Mouse (Mus musculus) retina, postnatal 7 days (tissue): ENCODE measurements around the gene Adgrl2.

ENCODE experiments used
- DNase-seq: peaks from one replicate; pipeline ENCODE4 v3.0.0-alpha.2; 2012; ENCODE audit warnings: low read depth, low spot score

Adgrl2 gene

GRCm38 (mm10) chr3:148921966-148922587, 68.3 kb downstream of the Adgrl2 start:
- DNase-seq, result no peak

GRCm38 (mm10) chr3:148920881-148921280, 69.5 kb downstream of the Adgrl2 start:
- DNase-seq, result no peak

GRCm38 (mm10) chr3:148918425-148918824, 71.9 kb downstream of the Adgrl2 start:
- DNase-seq, result no peak

- no peak for DNase-seq
These were observed 72.5 kb downstream of the Adgrl2 start for GRCm38 (mm10) chr3:148917837-148918236.

GRCm38 (mm10) chr3:148916226-148916625, 74.1 kb downstream of the Adgrl2 start:
- no peak for DNase-seq

- no peak for DNase-seq
These were observed 77.2 kb downstream of the Adgrl2 start for GRCm38 (mm10) chr3:148912944-148913684.

GRCm38 (mm10) chr3:148912536-148912935, 77.8 kb downstream of the Adgrl2 start:
- DNase-seq, result no peak

GRCm38 (mm10) chr3:148907873-148908272, 82.5 kb downstream of the Adgrl2 start:
- no peak for DNase-seq

- no peak for DNase-seq
These were observed 83.2 kb downstream of the Adgrl2 start for GRCm38 (mm10) chr3:148907024-148907778.

GRCm38 (mm10) chr3:148905906-148906779, 84.2 kb downstream of the Adgrl2 start:
- DNase-seq, result no peak

GRCm38 (mm10) chr3:148905435-148905834, 84.9 kb downstream of the Adgrl2 start:
- no peak for DNase-seq

GRCm38 (mm10) chr3:148899857-148900256, 90.5 kb downstream of the Adgrl2 start:
- DNase-seq, result no peak

- DNase-seq, result no peak
These were observed 90.9 kb downstream of the Adgrl2 start for GRCm38 (mm10) chr3:148899416-148899815.

- no peak for DNase-seq
These were observed 91.7 kb downstream of the Adgrl2 start for GRCm38 (mm10) chr3:148898535-148899250.

- DNase-seq, result no peak
These were observed 94.1 kb downstream of the Adgrl2 start for GRCm38 (mm10) chr3:148896281-148896680.

GRCm38 (mm10) chr3:148895396-148896109, 94.8 kb downstream of the Adgrl2 start:
- DNase-seq, result no peak

GRCm38 (mm10) chr3:148894867-148895266, 95.5 kb downstream of the Adgrl2 start:
- no peak for DNase-seq

GRCm38 (mm10) chr3:148887902-148888301, 102.5 kb downstream of the Adgrl2 start:
- no peak for DNase-seq

- DNase-seq, result no peak
These were observed 103.4 kb downstream of the Adgrl2 start for GRCm38 (mm10) chr3:148886956-148887355.

- no peak for DNase-seq
These were observed 104.2 kb downstream of the Adgrl2 start for GRCm38 (mm10) chr3:148885980-148886668.
